41 mouse cellular contexts compared by ENCODE assay signal in genomic region chr8:70086151-70086550, GRCm38 (mm10). TPM values are rescaled to one million over a fixed set of nuclear protein-coding genes. Genes with fewer than 3 reads are reported as not detected.
"Had no signal": no experiment of that assay in that cellular context is flagged by ENCODE, and none has a peak within 500 bp of the region (broad histone marks: within the 10 kb centered on the region; RNA-seq: fewer than 3 reads in every experiment).

No protein-coding gene starts in this region.

- DNase-seq: heart, postnatal 10 days; heart, postnatal 14 days; heart, postnatal 36 days; heart, postnatal 4 days; kidney, adult 11 months; kidney, adult 18-20 months; kidney, adult 2 months; kidney, adult 8-10 months; kidney, adult 9 months; kidney, postnatal 10 days; kidney, postnatal 14 days; kidney, postnatal 25 days; kidney, postnatal 36 days; kidney, postnatal 4 days; layer of hippocampus, adult 9-11 months; layer of hippocampus, postnatal 36 days had no signal

- H3K4me2 ChIP-seq: heart, embryonic 11.5 days; heart, embryonic 12.5 days; heart, embryonic 13.5 days; heart, embryonic 15.5 days; hindbrain, embryonic 12.5 days; intestine, embryonic 15.5 days; kidney, embryonic 15.5 days had no signal

- H3K9me3 ChIP-seq: heart, embryonic 10.5 days; heart, embryonic 12.5 days; heart, embryonic 13.5 days; heart, embryonic 15.5 days; hindbrain, embryonic 10.5 days; hindbrain, embryonic 12.5 days; hindbrain, embryonic 13.5 days; hindbrain, embryonic 15.5 days; intestine, embryonic 15.5 days; kidney, embryonic 15.5 days had no signal

- ATAC-seq: hindbrain, embryonic 16.5 days; hindbrain, postnatal 0 days; inflammation-experienced regulatory T-cells, adult 6 months; intestine, embryonic 15.5 days; intestine, embryonic 16.5 days; intestine, postnatal 0 days had no signal

- H3K36me3 ChIP-seq: heart, embryonic 10.5 days; heart, embryonic 12.5 days; heart, embryonic 13.5 days; heart, embryonic 15.5 days; hindbrain, embryonic 10.5 days; hindbrain, embryonic 12.5 days; hindbrain, embryonic 13.5 days; hindbrain, embryonic 15.5 days; intestine, embryonic 15.5 days; kidney, embryonic 15.5 days had no signal

- H3K27ac ChIP-seq: heart, embryonic 10.5 days; heart, embryonic 13.5 days; heart, embryonic 15.5 days; hindbrain, embryonic 10.5 days; hindbrain, embryonic 12.5 days; hindbrain, embryonic 13.5 days; hindbrain, embryonic 14.5 days; hindbrain, embryonic 15.5 days; hindbrain, postnatal 0 days; intestine, embryonic 15.5 days; kidney, embryonic 15.5 days; kidney, postnatal 0 days; layer of hippocampus, adult 2 months had no signal

- H3K9ac ChIP-seq: heart, embryonic 12.5 days; heart, embryonic 13.5 days; heart, embryonic 15.5 days; hindbrain, embryonic 12.5 days; hindbrain, embryonic 13.5 days; hindbrain, embryonic 14.5 days; hindbrain, embryonic 15.5 days; intestine, embryonic 15.5 days; kidney, embryonic 15.5 days had no signal

- H3K4me3 ChIP-seq: heart, embryonic 10.5 days; heart, embryonic 12.5 days; heart, embryonic 13.5 days; heart, embryonic 15.5 days; hindbrain, embryonic 10.5 days; hindbrain, embryonic 12.5 days; hindbrain, embryonic 15.5 days; intestine, embryonic 15.5 days; kidney, embryonic 15.5 days; layer of hippocampus, adult 2 months had no signal

RNA-seq across cellular contexts. Expression of gene Hapln4, which starts 2.9 kb away (rescaled TPM):
- polyA plus RNA-seq: heart, embryonic 16.5 days; heart, postnatal 0 days; hindbrain, embryonic 11.5 days; inflammation-experienced regulatory T-cells, adult 6 months; intestine, embryonic 14.5 days; intestine, postnatal 0 days; kidney, embryonic 14.5 days; kidney, embryonic 15.5 days; kidney, embryonic 16.5 days; kidney, postnatal 0 days had no signal

RNA-seq across cellular contexts. Expression of gene Ncan, which starts 34.5 kb away (rescaled TPM):
- polyA plus RNA-seq: inflammation-experienced regulatory T-cells, adult 6 months had no signal
